Mouse (Mus musculus): ENCODE measurements around the gene Dip2a. TPM values are rescaled to one million over a fixed set of nuclear protein-coding genes. Genes with fewer than 3 reads are reported as not detected.

Gene Dip2a
- polyA plus RNA-seq, 1 experiment from 2014 or later, result 12.5 TPM

- H3K9ac ChIP-seq, result peak within 1 kb of the TSS; percentile 71
- peak; percentile 98 for ATAC-seq (ENCODE audit: borderline replicate concordance, extremely low read depth, low FRiP score, low TSS enrichment)
- under 1% methylated on average over 47 of the region's 47 CpGs for WGBS
- no peaks in the 10 kb centered on the region for H3K27me3 ChIP-seq
- no peaks in the 10 kb centered on the region for H3K9me3 ChIP-seq
- peak within 1 kb of the TSS; percentile 82 for H3K4me3 ChIP-seq
- peak within 1 kb of the TSS; percentile 92 for H3K4me2 ChIP-seq
- peaks cover 12% of the 10 kb centered on the region for H3K4me1 ChIP-seq
- no peaks in the 10 kb centered on the region for H3K36me3 ChIP-seq
- H3K27ac ChIP-seq, result peak within 1 kb of the TSS; percentile 95
Measured at GRCm38 (mm10) chr10:76237341-76238225, 107.5 kb downstream of the Dip2a start, which contains the start of gene Prmt2. Gene Prmt2, minus strand, starts transcription at chr10:76237865.

GRCm38 (mm10) chr10:76229627-76230026, 115.5 kb downstream of the Dip2a start:
- no peak for ATAC-seq (ENCODE audit: borderline replicate concordance, extremely low read depth, low FRiP score, low TSS enrichment)
- Histone ChIP-seq H3K9ac (no peak overlapping the region), H3K27ac (no peak overlapping the region), H3K4me1 (no peaks in the 10 kb centered on the region), H3K9me3 (no peaks in the 10 kb centered on the region), H3K36me3 (no peaks in the 10 kb centered on the region), H3K27me3 (no peaks in the 10 kb centered on the region), H3K4me2 (no peak overlapping the region), H3K4me3 (no peak overlapping the region)
- WGBS, result 64% methylated on average over 1 of the region's 1 CpGs

- WGBS, result 90% methylated on average over 11 of the region's 11 CpGs
- H3K4me3 ChIP-seq, result no peak overlapping the region
- no peak overlapping the region for H3K9ac ChIP-seq
- no peaks in the 10 kb centered on the region for H3K27me3 ChIP-seq
- H3K36me3 ChIP-seq, result peaks cover 11% of the 10 kb centered on the region; the same call in 1 of the 2 replicates
- no peaks in the 10 kb centered on the region for H3K9me3 ChIP-seq
- no peaks in the 10 kb centered on the region for H3K4me1 ChIP-seq
- no peak overlapping the region for H3K27ac ChIP-seq
- no peak overlapping the region for H3K4me2 ChIP-seq
- no peak for ATAC-seq (ENCODE audit: borderline replicate concordance, extremely low read depth, low FRiP score, low TSS enrichment)
Measured at GRCm38 (mm10) chr10:76225944-76226343, 119.1 kb downstream of the Dip2a start.

GRCm38 (mm10) chr10:76218240-76218639, 126.9 kb downstream of the Dip2a start:
- no peaks in the 10 kb centered on the region for H3K4me1 ChIP-seq
- no peak overlapping the region for H3K4me3 ChIP-seq
- 72% methylated on average over 9 of the region's 9 CpGs for WGBS
- no peaks in the 10 kb centered on the region; the same call in 1 of the 2 replicates for H3K9me3 ChIP-seq
- no peak overlapping the region for H3K4me2 ChIP-seq
- no peaks in the 10 kb centered on the region for H3K27me3 ChIP-seq
- H3K9ac ChIP-seq, result no peak overlapping the region
- H3K27ac ChIP-seq, result no peak overlapping the region
- H3K36me3 ChIP-seq, result peaks cover 58% of the 10 kb centered on the region
- no peak for ATAC-seq (ENCODE audit: borderline replicate concordance, extremely low read depth, low FRiP score, low TSS enrichment)

- Histone ChIP-seq H3K36me3 (peaks cover 53% of the 10 kb centered on the region), H3K27ac (no peak overlapping the region)
Measured at GRCm38 (mm10) chr10:76217056-76217455, 128.0 kb downstream of the Dip2a start.

GRCm38 (mm10) chr10:76214161-76214560, 130.9 kb downstream of the Dip2a start:
- H3K27ac ChIP-seq, result no peak overlapping the region
- no peaks in the 10 kb centered on the region; the same call in 1 of the 2 replicates for H3K9me3 ChIP-seq
- no peak overlapping the region for H3K4me2 ChIP-seq
- peaks cover 50% of the 10 kb centered on the region for H3K36me3 ChIP-seq
- H3K4me1 ChIP-seq, result no peaks in the 10 kb centered on the region
- no peak overlapping the region for H3K9ac ChIP-seq
- WGBS, result 86% methylated on average over 4 of the region's 4 CpGs
- no peak overlapping the region for H3K4me3 ChIP-seq
- ATAC-seq (ENCODE audit: borderline replicate concordance, extremely low read depth, low FRiP score, low TSS enrichment), result no peak
- no peaks in the 10 kb centered on the region for H3K27me3 ChIP-seq

More at GRCm38 (mm10) chr10:76217056-76217455, 128.0 kb downstream of the Dip2a start:
- H3K27me3 ChIP-seq, result no peaks in the 10 kb centered on the region
- no peaks in the 10 kb centered on the region for H3K4me1 ChIP-seq
- ATAC-seq (ENCODE audit: borderline replicate concordance, extremely low read depth, low FRiP score, low TSS enrichment), result no peak
- H3K4me2 ChIP-seq, result no peak overlapping the region
- WGBS, result 94% methylated on average over 17 of the region's 17 CpGs
- no peak overlapping the region for H3K9ac ChIP-seq
- no peak overlapping the region for H3K4me3 ChIP-seq
- H3K9me3 ChIP-seq, result no peaks in the 10 kb centered on the region; the same call in 1 of the 2 replicates

- no peaks in the 10 kb centered on the region for H3K27me3 ChIP-seq
- no peak overlapping the region for H3K4me2 ChIP-seq
- WGBS, result 85% methylated on average over 6 of the region's 6 CpGs
- no peak for ATAC-seq (ENCODE audit: borderline replicate concordance, extremely low read depth, low FRiP score, low TSS enrichment)
- H3K4me3 ChIP-seq, result no peak overlapping the region
- no peak overlapping the region for H3K9ac ChIP-seq
- H3K27ac ChIP-seq, result no peak overlapping the region
- peaks cover 47% of the 10 kb centered on the region for H3K36me3 ChIP-seq
- no peaks in the 10 kb centered on the region; the same call in 1 of the 2 replicates for H3K9me3 ChIP-seq
- no peaks in the 10 kb centered on the region for H3K4me1 ChIP-seq
Measured at GRCm38 (mm10) chr10:76212121-76212520, 133.0 kb downstream of the Dip2a start.

- Histone ChIP-seq H3K27me3 (no peaks in the 10 kb centered on the region), H3K27ac (no peak overlapping the region), H3K9me3 (no peaks in the 10 kb centered on the region; the same call in 1 of the 2 replicates), H3K4me3 (no peak overlapping the region), H3K4me2 (no peak overlapping the region), H3K36me3 (peaks cover 42% of the 10 kb centered on the region), H3K4me1 (no peaks in the 10 kb centered on the region), H3K9ac (no peak overlapping the region)
- no peak for ATAC-seq (ENCODE audit: borderline replicate concordance, extremely low read depth, low FRiP score, low TSS enrichment)
- WGBS, result 94% methylated on average over 7 of the region's 7 CpGs
Measured at GRCm38 (mm10) chr10:76210806-76211205, 134.3 kb downstream of the Dip2a start.

Other genes starting within 250 kb of the Dip2a start
- not detected in 2 replicates for gene Slc5a4b, start 234.3 kb downstream of the Dip2a start, polyA plus RNA-seq (2015; fragmentation: Nextera tagmentation; extraction: Ambion mirVana)
- not detected in 2 replicates for gene Slc5a4a, start 197.8 kb downstream of the Dip2a start, polyA plus RNA-seq (2015; fragmentation: Nextera tagmentation; extraction: Ambion mirVana)
- 51.7 and 53.4 TPM in 2 replicates for gene Prmt2, start 107.4 kb downstream of the Dip2a start, polyA plus RNA-seq (2015; fragmentation: Nextera tagmentation; extraction: Ambion mirVana)
- gene S100b, start 91.4 kb downstream of the Dip2a start, polyA plus RNA-seq (2015; fragmentation: Nextera tagmentation; extraction: Ambion mirVana), result 0.59 and 0.67 TPM in 2 replicates
- gene AC141477.1, start 95.2 kb upstream of the Dip2a start, polyA plus RNA-seq (2015; fragmentation: Nextera tagmentation; extraction: Ambion mirVana), result 1.6 TPM in 1 of 2 replicates, not detected in the other
- gene Pcnt, start 97.5 kb upstream of the Dip2a start, polyA plus RNA-seq (2015; fragmentation: Nextera tagmentation; extraction: Ambion mirVana), result 16.2 and 18.5 TPM in 2 replicates
- 1.3 TPM in 2 replicates for gene 2610028H24Rik, start 103.8 kb upstream of the Dip2a start, polyA plus RNA-seq (2015; fragmentation: Nextera tagmentation; extraction: Ambion mirVana)
- 41.7 and 49.2 TPM in 2 replicates for gene Mcm3ap, start 123.6 kb upstream of the Dip2a start, polyA plus RNA-seq (2015; fragmentation: Nextera tagmentation; extraction: Ambion mirVana)
- gene Ybey, start 123.8 kb upstream of the Dip2a start, polyA plus RNA-seq (2015; fragmentation: Nextera tagmentation; extraction: Ambion mirVana), result 6.1 and 6.6 TPM in 2 replicates
- 23.2 and 26.5 TPM in 2 replicates for gene Lss, start 186.3 kb upstream of the Dip2a start, polyA plus RNA-seq (2015; fragmentation: Nextera tagmentation; extraction: Ambion mirVana)
- gene Spatc1l, start 217.0 kb upstream of the Dip2a start, polyA plus RNA-seq (2015; fragmentation: Nextera tagmentation; extraction: Ambion mirVana), result not detected in 2 replicates
- 0.59 TPM in 1 of 2 replicates, not detected in the other for gene Ftcd, start 230.4 kb upstream of the Dip2a start, polyA plus RNA-seq (2015; fragmentation: Nextera tagmentation; extraction: Ambion mirVana)

All from lung, embryonic 15.5 days (tissue).